Mouse (Mus musculus) C2C12 (cell line): ENCODE data around the gene Zic5.

Source experiments
- CTCF ChIP-seq: IDR thresholded peaks from one replicate; pipeline ENCODE4 v1.5.1; 2011; ENCODE audit not compliant: control insufficient read depth, insufficient read depth, insufficient read length
- FOSL1 ChIP-seq: IDR thresholded peaks from one replicate; pipeline ENCODE4 v1.8.0; 2011; ENCODE audit warnings: mild to moderate bottlenecking, low read length; ENCODE audit not compliant: poor library complexity, insufficient read depth, severe bottlenecking
- MAX ChIP-seq: IDR thresholded peaks from one replicate; pipeline ENCODE4 v1.6.1; 2011; ENCODE audit warnings: mild to moderate bottlenecking, control low read depth
- MYOD1 ChIP-seq: IDR thresholded peaks from one replicate; pipeline ENCODE4 v1.6.1; 2011; ENCODE audit warnings: low read depth; ENCODE audit not compliant: control insufficient read depth, insufficient read length
- MYOG ChIP-seq: IDR thresholded peaks from one replicate; pipeline ENCODE4 v1.6.1; 2011; ENCODE audit not compliant: control insufficient read depth, insufficient read length; ENCODE audit errors: extremely low read depth

GRCm38 (mm10) chr14:122480355-122480754 is 14.9 kb upstream of the Zic5 start:
- TF ChIP-seq MYOG (no peak), CTCF (no peak), MYOD1 (no peak), MAX (no peak), FOSL1 (no peak)
